Mouse (Mus musculus) brain, embryonic 14.5 days (tissue): ENCODE results near the gene Dock11.

Experiments
- CTCF ChIP-seq: fragments of 200-500 bp; IDR thresholded peaks from 2 replicates; pipeline ENCODE4 v1.5.1; 2012; ENCODE audit warnings: inconsistent platforms, mild to moderate bottlenecking, moderate library complexity, borderline replicate concordance; ENCODE audit not compliant: insufficient read depth, insufficient read length; ENCODE audit errors: extremely low read depth
- POLR2A ChIP-seq: fragments of 200-500 bp; IDR thresholded peaks from 2 replicates; pipeline ENCODE4 v1.6.1; 2012; ENCODE audit warnings: mild to moderate bottlenecking, inconsistent platforms, borderline replicate concordance; ENCODE audit not compliant: poor library complexity, insufficient read depth, insufficient read length, severe bottlenecking; ENCODE audit errors: extremely low read depth

GRCm38 (mm10) chrX:36082917-36083316 is 194.3 kb downstream of the Dock11 start:
- no peak for TF ChIP-seq POLR2A
- no peak for TF ChIP-seq CTCF
